ENCODE assay signal across 9 mouse cellular contexts in the genomic region with DNA sequence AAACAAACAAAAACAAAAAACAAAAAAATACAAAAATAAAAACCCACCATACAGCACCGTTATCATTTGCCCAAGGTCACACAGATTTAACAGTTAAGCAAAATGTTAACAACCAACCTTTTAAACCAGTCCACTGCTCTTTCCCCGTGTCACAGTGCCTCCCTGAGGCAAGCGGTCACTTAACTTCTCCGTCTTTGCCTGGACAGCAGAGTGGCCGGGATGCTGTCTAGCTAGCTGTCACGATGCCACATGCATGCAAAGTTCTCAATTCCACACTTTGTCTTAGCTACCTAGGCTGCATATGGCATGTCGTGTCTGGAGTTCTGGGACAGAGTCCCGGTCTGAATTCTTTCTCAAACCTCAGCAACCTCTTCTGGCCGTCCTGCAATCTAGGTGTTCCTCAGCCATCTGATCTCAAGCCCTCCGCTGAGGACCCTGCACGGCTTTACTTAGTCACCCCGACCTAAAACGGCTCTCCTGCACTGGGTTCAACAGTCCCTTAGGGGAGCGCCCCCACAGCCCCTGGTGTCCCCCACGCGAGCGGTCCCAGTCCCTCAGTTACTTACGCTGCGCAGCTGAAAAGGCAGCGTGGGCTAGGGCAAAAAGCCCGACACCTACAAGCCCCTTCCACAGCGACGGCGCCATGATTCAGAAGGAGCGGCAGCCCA. TPM values are rescaled to one million over a fixed set of nuclear protein-coding genes. Genes with fewer than 3 reads are reported as not detected.
A peak's percentile ranks its signal among the peaks of the same experiment; 100 is the strongest.
DNase-seq lines count a peak whose midpoint lies in the region; ATAC-seq and TF ChIP-seq lines count a peak whose summit lies in the region.
"Had no signal": no experiment of that assay in that cellular context is flagged by ENCODE, and none has a peak within 500 bp of the region (broad histone marks: within the 10 kb centered on the region; RNA-seq: fewer than 3 reads in every experiment).

No protein-coding gene starts in this region.

- H3K36me3 ChIP-seq in forebrain, embryonic 10.5 days (replicated peaks): peaks cover 19% of the 10 kb centered on the region
- no peaks in the 10 kb centered on the region for H3K36me3 ChIP-seq in intestine, embryonic 16.5 days (ENCODE audit: control insufficient read depth, insufficient read depth, low read length)
- H3K36me3 ChIP-seq in neural tube, embryonic 14.5 days (ENCODE audit: control insufficient read depth, insufficient read depth, low read length): no peaks in the 10 kb centered on the region

- no peak for TF ChIP-seq POLR2A in lung, adult 2 months (IDR thresholded peaks at IDR 0.05; ENCODE audit: borderline replicate concordance, extremely low read depth, low read depth, low read length)

- peak; percentile 8 for DNase-seq in gastrocnemius, postnatal 10 days
- no peak for DNase-seq in gastrocnemius, postnatal 25 days
- DNase-seq in NIH3T3 (ENCODE audit: low read depth): peak; percentile 36
- DNase-seq in forebrain, embryonic 10.5 days (ENCODE audit: extremely low spot score, low spot score): peak; percentile 14
- DNase-seq in lung, adult 2 months: no peak
- DNase-seq in Muller cell, postnatal 12 days (ENCODE audit: inconsistent ontology term): no peak

- H3K9me3 ChIP-seq in forebrain, embryonic 10.5 days: no peaks in the 10 kb centered on the region
- H3K9me3 ChIP-seq in intestine, embryonic 16.5 days (ENCODE audit: control insufficient read depth, low read length): no peaks in the 10 kb centered on the region
- H3K9me3 ChIP-seq in neural tube, embryonic 14.5 days (ENCODE audit: control insufficient read depth, low read length): no peaks in the 10 kb centered on the region

- H3K4me2 ChIP-seq in intestine, embryonic 16.5 days (ENCODE audit: low read depth, low read length): peak overlapping the region; percentile 48
- H3K4me2 ChIP-seq in neural tube, embryonic 14.5 days (ENCODE audit: low read depth, low read length): peak overlapping the region; percentile 53

- H3K4me1 ChIP-seq in forebrain, embryonic 10.5 days: peaks cover 12% of the 10 kb centered on the region
- 0 out of 2 replicates have a peak, but pooled peaks cover 3% of the 10 kb centered on the region for H3K4me1 ChIP-seq in intestine, embryonic 16.5 days (ENCODE audit: control insufficient read depth, insufficient read depth, low read length)
- peaks cover 2% of the 10 kb centered on the region for H3K4me1 ChIP-seq in lung, adult 2 months (ENCODE audit: control insufficient read depth, insufficient read depth, low read length)
- 0 out of 2 replicates have a peak, but pooled peaks cover 3% of the 10 kb centered on the region for H3K4me1 ChIP-seq in neural tube, embryonic 14.5 days (ENCODE audit: control insufficient read depth, insufficient read depth, low read length)

- ATAC-seq in intestine, embryonic 16.5 days: peak; percentile 77
- peak; percentile 74 for ATAC-seq in neural tube, embryonic 14.5 days (ENCODE audit: low read depth)

- peak overlapping the region; percentile 73 for H3K4me3 ChIP-seq in forebrain, embryonic 10.5 days
- peak overlapping the region; percentile 67 for H3K4me3 ChIP-seq in intestine, embryonic 16.5 days (ENCODE audit: low read length)
- peak overlapping the region; percentile 89 for H3K4me3 ChIP-seq in lung, adult 2 months (replicated peaks; ENCODE audit: extremely low read depth, low read depth, low read length)
- H3K4me3 ChIP-seq in neural tube, embryonic 14.5 days (ENCODE audit: low read depth, low read length): peak overlapping the region; percentile 60

- 0 out of 2 replicates have a peak, but pooled peaks have one; percentile 25 for TF ChIP-seq CTCF in lung, adult 2 months (IDR thresholded peaks at IDR 0.05; ENCODE audit: insufficient read depth, low read length)

- H3K9ac ChIP-seq in intestine, embryonic 16.5 days (ENCODE audit: low read depth, low read length): peak overlapping the region; percentile 85
- peak overlapping the region; percentile 67 for H3K9ac ChIP-seq in neural tube, embryonic 14.5 days (replicated peaks; ENCODE audit: low read depth, low read length)

- H3K27me3 ChIP-seq in forebrain, embryonic 10.5 days (ENCODE audit: poor library complexity, severe bottlenecking): no peaks in the 10 kb centered on the region
- H3K27me3 ChIP-seq in intestine, embryonic 16.5 days (replicated peaks; ENCODE audit: control insufficient read depth, insufficient read depth, low read length): no peaks in the 10 kb centered on the region
- H3K27me3 ChIP-seq in neural tube, embryonic 14.5 days (ENCODE audit: control insufficient read depth, insufficient read depth, low read length): no peaks in the 10 kb centered on the region

- peak overlapping the region; percentile 91 for H3K27ac ChIP-seq in forebrain, embryonic 10.5 days
- peak overlapping the region; percentile 41 for H3K27ac ChIP-seq in intestine, embryonic 16.5 days (ENCODE audit: low read length)
- H3K27ac ChIP-seq in neural tube, embryonic 14.5 days (ENCODE audit: low read depth, low read length): peak overlapping the region; percentile 76

- 20% methylated on average over 25 of the region's 25 CpGs for WGBS in forebrain, embryonic 10.5 days
- WGBS in intestine, embryonic 16.5 days: 13% methylated on average over 25 of the region's 25 CpGs
- WGBS in lung, adult 2 months: 20% methylated on average over 25 of the region's 25 CpGs
- 13% methylated on average over 22 of the region's 25 CpGs for WGBS in neural tube, embryonic 14.5 days

RNA-seq across cellular contexts. Expression of a gene that starts 0.5 kb away (rescaled TPM):
- 10 to 100 TPM; 14.4 to 14.5 TPM for total RNA-seq in gastrocnemius, postnatal 10 days (2021)
- total RNA-seq in gastrocnemius, postnatal 25 days (2021): 10 to 100 TPM; 22.2 to 24.3 TPM
- 42.7 and 42.8 TPM in 2 replicates for polyA plus RNA-seq in forebrain, embryonic 10.5 days (2016; fragmentation: Nextera tagmentation; extraction: Ambion mirVana)
- polyA plus RNA-seq in intestine, embryonic 16.5 days (2015; fragmentation: Nextera tagmentation; extraction: Ambion mirVana): 20.4 and 20.6 TPM in 2 replicates
- polyA plus RNA-seq in lung, adult 2 months (2012; rRNA removed): 5.0 and 8.3 TPM in 2 replicates
- 67.7 and 69.1 TPM in 2 replicates for polyA plus RNA-seq in neural tube, embryonic 14.5 days (2014; fragmentation: Nextera tagmentation; extraction: Ambion mirVana)

RNA-seq across cellular contexts. Expression of a gene that starts 12.2 kb away (rescaled TPM):
- total RNA-seq in gastrocnemius, postnatal 10 days (2021): 10 to 100 TPM; 16.2 to 16.8 TPM
- 10 to 100 TPM; 23.4 to 25.3 TPM for total RNA-seq in gastrocnemius, postnatal 25 days (2021)
- polyA plus RNA-seq in forebrain, embryonic 10.5 days (2016; fragmentation: Nextera tagmentation; extraction: Ambion mirVana): 9.3 and 10.2 TPM in 2 replicates
- polyA plus RNA-seq in intestine, embryonic 16.5 days (2015; fragmentation: Nextera tagmentation; extraction: Ambion mirVana): 10.4 and 11.0 TPM in 2 replicates
- polyA plus RNA-seq in lung, adult 2 months (2012; rRNA removed): 29.7 and 29.9 TPM in 2 replicates
- polyA plus RNA-seq in neural tube, embryonic 14.5 days (2014; fragmentation: Nextera tagmentation; extraction: Ambion mirVana): 42.3 and 55.0 TPM in 2 replicates

RNA-seq across cellular contexts. Expression of a gene that starts 47.9 kb away (rescaled TPM):
- not detected for total RNA-seq in gastrocnemius, postnatal 10 days (2021)
- not detected for total RNA-seq in gastrocnemius, postnatal 25 days (2021)
- polyA plus RNA-seq in forebrain, embryonic 10.5 days (2016; fragmentation: Nextera tagmentation; extraction: Ambion mirVana): not detected in 2 replicates
- 0.13 and 0.17 TPM in 2 replicates for polyA plus RNA-seq in intestine, embryonic 16.5 days (2015; fragmentation: Nextera tagmentation; extraction: Ambion mirVana)
- not detected in 2 replicates for polyA plus RNA-seq in lung, adult 2 months (2012; rRNA removed)
- 0.44 TPM in 1 of 2 replicates, not detected in the other for polyA plus RNA-seq in neural tube, embryonic 14.5 days (2014; fragmentation: Nextera tagmentation; extraction: Ambion mirVana)
- total RNA-seq: left cerebral cortex, adult 8-10 months had no signal

Comparison
In these comparisons a context has a peak if more than half of its experiments do, and no peak if none do; other contexts are left out.
1. DNase-seq: peak in gastrocnemius, postnatal 10 days (single experiment), NIH3T3 (single experiment) and forebrain, embryonic 10.5 days (single experiment); none in gastrocnemius, postnatal 25 days (single experiment), lung, adult 2 months (single experiment) and Muller cell, postnatal 12 days (single experiment).
2. H3K27ac ChIP-seq: peak in every context shown above with its lines; median percentile 91 in forebrain, embryonic 10.5 days; 76 in neural tube, embryonic 14.5 days; 41 in intestine, embryonic 16.5 days.
3. Peak in every context shown above with its lines, with median percentiles within 50 percentile points of each other: H3K4me3 ChIP-seq.